In genomic region chr13:46413588-46413987, GRCm38 (mm10) we compare ENCODE assay signal across 11 mouse cellular contexts. TPM values are rescaled to one million over a fixed set of nuclear protein-coding genes. Genes with fewer than 3 reads are reported as not detected.
A peak's percentile ranks its signal among the peaks of the same experiment; 100 is the strongest.
DNase-seq lines count a peak whose midpoint lies in the region.
"Had no signal": no experiment of that assay in that cellular context is flagged by ENCODE, and none has a peak within 500 bp of the region (broad histone marks: within the 10 kb centered on the region; RNA-seq: fewer than 3 reads in every experiment).

No protein-coding gene starts in this region.

- intact Hi-C loops in heart, postnatal 25 days (cut with DNase I): no loop called here
- intact Hi-C loops in heart, postnatal 36 days (cut with DNase I): loop anchor here (5.0 kb wide), 1 partner anchor 56 kb away; no protein-coding TSS in a partner anchor
- intact Hi-C loops in left cerebral cortex, postnatal 10 days (cut with DNase I): no loop called here

- DNase-seq in heart, adult 11 months: peak; percentile 97
- no peak for DNase-seq in heart, postnatal 25 days (ENCODE audit: low spot score)
- peak; percentile 63 to 71 for DNase-seq in gastrocnemius, adult 8-10 months (ENCODE audit: low spot score in 2 of 2)
- DNase-seq in heart, adult 9 months (ENCODE audit: low spot score in 2 of 2): peak; percentile 68 to 72
- DNase-seq in heart, postnatal 36 days: peak; percentile 36 to 45
- DNase-seq in ovary, postnatal 10 days (ENCODE audit: low spot score): no peak
- DNase-seq in left cerebral cortex, postnatal 10 days (ENCODE audit: extremely low spot score in 1 of 2, low spot score in 2 of 2): no peak
- no peak for DNase-seq in right cerebral cortex, postnatal 25 days
- DNase-seq: kidney, postnatal 4 days; liver, postnatal 0 days; lung, postnatal 36 days had no signal

RNA-seq across cellular contexts. Expression of gene Rbm24, which starts 4.6 kb away (rescaled TPM):
- total RNA-seq in heart, postnatal 25 days (2021): 100 to 1,000 TPM; 188 to 202 TPM
- total RNA-seq in gastrocnemius, adult 8-10 months (2022): 100 to 1,000 TPM; 177 to 220 (median 196) TPM
- 100 to 1,000 TPM; 181 to 191 TPM for total RNA-seq in heart, postnatal 36 days (2021)
- total RNA-seq in left cerebral cortex, postnatal 10 days (2021): 10 to 100 TPM; 26.7 to 29.5 TPM

Comparison
In these comparisons a context has a peak if more than half of its experiments do, and no peak if none do; other contexts are left out.
1. DNase-seq: peak in heart, adult 11 months (single experiment), gastrocnemius, adult 8-10 months (2 of 2), heart, adult 9 months (2 of 2) and heart, postnatal 36 days (2 of 2); none in heart, postnatal 25 days (single experiment), ovary, postnatal 10 days (single experiment), left cerebral cortex, postnatal 10 days (0 of 2) and right cerebral cortex, postnatal 25 days (single experiment).
2. RNA of gene Rbm24, which starts 4.6 kb away (total RNA-seq): 188 to 202 TPM in heart, postnatal 25 days, 177 to 220 TPM in gastrocnemius, adult 8-10 months and 181 to 191 TPM in heart, postnatal 36 days; 26.7 to 29.5 TPM in left cerebral cortex, postnatal 10 days; every median in the first group is over 4 times any median in the second.